Mouse (Mus musculus): ENCODE results near the gene Lce1j. TPM values are rescaled to one million over a fixed set of nuclear protein-coding genes. Genes with fewer than 3 reads are reported as not detected.

Gene Lce1j
- not detected for polyA plus RNA-seq (2017; shearing (Covaris generic))

GRCm38 (mm10) chr3:92790414-92790813 lies at the start of gene Lce1j:
Gene Lce1j (minus strand): TSS chr3:92790514.

GRCm38 (mm10) chr3:92827108-92827507 lies 36.8 kb upstream of the Lce1j start, which contains the start of gene Kprp:
Gene Kprp (minus strand): TSS chr3:92827247.

GRCm38 (mm10) chr3:92807791-92808190 lies 17.5 kb upstream of the Lce1j start, which contains the start of gene Lce1k:
Gene Lce1k (minus strand): TSS chr3:92807891.

GRCm38 (mm10) chr3:92778799-92779198 lies 11.5 kb downstream of the Lce1j start, which contains the start of gene Lce1i:
Gene Lce1i (minus strand): TSS chr3:92778899.

GRCm38 (mm10) chr3:92764965-92765364 lies 25.3 kb downstream of the Lce1j start, which contains the start of gene Lce1h:
Gene Lce1h (minus strand): TSS chr3:92765065.

GRCm38 (mm10) chr3:92752238-92752637 lies 38.1 kb downstream of the Lce1j start, which contains the start of gene Lce1g:
Gene Lce1g (minus strand): TSS chr3:92752338.

GRCm38 (mm10) chr3:92738996-92739395 lies 51.3 kb downstream of the Lce1j start, which contains the start of gene Gm38119:
Gene Gm38119 (minus strand): TSS chr3:92739096.

Other genes with a start within 250 kb of the Lce1j start
- gene Ivl, start 216.8 kb downstream of the Lce1j start, polyA plus RNA-seq (2017; shearing (Covaris generic)): not detected
- not detected for gene Smcp, start 201.5 kb downstream of the Lce1j start, polyA plus RNA-seq (2017; shearing (Covaris generic))
- gene 2210017I01Rik, start 183.0 kb downstream of the Lce1j start, polyA plus RNA-seq (2017; shearing (Covaris generic)): not detected
- not detected for gene Lce6a, start 168.9 kb downstream of the Lce1j start, polyA plus RNA-seq (2017; shearing (Covaris generic))
- not detected for gene Lce1a1, start 142.2 kb downstream of the Lce1j start, polyA plus RNA-seq (2017; shearing (Covaris generic))
- not detected for gene Lce1b, start 133.6 kb downstream of the Lce1j start, polyA plus RNA-seq (2017; shearing (Covaris generic))
- gene Lce1a2, start 120.2 kb downstream of the Lce1j start, polyA plus RNA-seq (2017; shearing (Covaris generic)): not detected
- gene Lce1c, start 111.3 kb downstream of the Lce1j start, polyA plus RNA-seq (2017; shearing (Covaris generic)): not detected
- gene Lce1d, start 103.3 kb downstream of the Lce1j start, polyA plus RNA-seq (2017; shearing (Covaris generic)): not detected
- gene Lce1e, start 81.4 kb downstream of the Lce1j start, polyA plus RNA-seq (2017; shearing (Covaris generic)): not detected
- gene Lce1f, start 70.2 kb downstream of the Lce1j start, polyA plus RNA-seq (2017; shearing (Covaris generic)): not detected
- gene Gm38119, start 51.4 kb downstream of the Lce1j start, polyA plus RNA-seq (2017; shearing (Covaris generic)): not detected
- not detected for gene Lce1g, start 38.2 kb downstream of the Lce1j start, polyA plus RNA-seq (2017; shearing (Covaris generic))
- gene Lce1h, start 25.4 kb downstream of the Lce1j start, polyA plus RNA-seq (2017; shearing (Covaris generic)): not detected
- not detected for gene Lce1i, start 11.6 kb downstream of the Lce1j start, polyA plus RNA-seq (2017; shearing (Covaris generic))
- gene Lce1k, start 17.4 kb upstream of the Lce1j start, polyA plus RNA-seq (2017; shearing (Covaris generic)): not detected
- not detected for gene Kprp, start 36.7 kb upstream of the Lce1j start, polyA plus RNA-seq (2017; shearing (Covaris generic))
- not detected for gene Lce1l, start 60.8 kb upstream of the Lce1j start, polyA plus RNA-seq (2017; shearing (Covaris generic))
- gene 2310050C09Rik, start 79.7 kb upstream of the Lce1j start, polyA plus RNA-seq (2017; shearing (Covaris generic)): not detected
- gene Lce3a, start 135.7 kb upstream of the Lce1j start, polyA plus RNA-seq (2017; shearing (Covaris generic)): not detected
- gene Lce3b, start 142.5 kb upstream of the Lce1j start, polyA plus RNA-seq (2017; shearing (Covaris generic)): not detected
- gene Lce3c, start 154.0 kb upstream of the Lce1j start, polyA plus RNA-seq (2017; shearing (Covaris generic)): not detected
- not detected for gene Lce3d, start 166.9 kb upstream of the Lce1j start, polyA plus RNA-seq (2017; shearing (Covaris generic))
- not detected for gene Lce3e, start 176.5 kb upstream of the Lce1j start, polyA plus RNA-seq (2017; shearing (Covaris generic))
- not detected for gene Lce3f, start 201.7 kb upstream of the Lce1j start, polyA plus RNA-seq (2017; shearing (Covaris generic))
- gene Crct1, start 225.2 kb upstream of the Lce1j start, polyA plus RNA-seq (2017; shearing (Covaris generic)): not detected
- not detected for gene Lce1m, start 228.5 kb upstream of the Lce1j start, polyA plus RNA-seq (2017; shearing (Covaris generic))